In genomic region chr13:4281471-4282412, GRCm38 (mm10) we compare ENCODE assay signal across 9 mouse cellular contexts. TPM values are rescaled to one million over a fixed set of nuclear protein-coding genes. Genes with fewer than 3 reads are reported as not detected.
DNase-seq lines count a peak whose midpoint lies in the region; ATAC-seq and TF ChIP-seq lines count a peak whose summit lies in the region.
"Had no signal": no experiment of that assay in that cellular context is flagged by ENCODE, and none has a peak within 500 bp of the region (broad histone marks: within the 10 kb centered on the region; RNA-seq: fewer than 3 reads in every experiment).

No protein-coding gene starts in this region.

- no peaks in the 10 kb centered on the region for H3K36me3 ChIP-seq in forebrain, embryonic 15.5 days
- no peaks in the 10 kb centered on the region for H3K36me3 ChIP-seq in lung, postnatal 0 days (ENCODE audit: insufficient read depth, low read length)

- H3K27me3 ChIP-seq in forebrain, embryonic 15.5 days: no peaks in the 10 kb centered on the region
- no peaks in the 10 kb centered on the region for H3K27me3 ChIP-seq in lung, postnatal 0 days (replicated peaks; ENCODE audit: insufficient read depth, low read length)

- no peak overlapping the region for H3K4me2 ChIP-seq in forebrain, embryonic 15.5 days (replicated peaks)
- H3K4me2 ChIP-seq in lung, postnatal 0 days (replicated peaks; ENCODE audit: low read depth, low read length): no peak overlapping the region

- peak; percentile 38 for DNase-seq in left cerebral cortex, adult 2 months (ENCODE audit: extremely low spot score in 1 of 2, low spot score in 2 of 2)
- DNase-seq in left cerebral cortex, adult 8-10 months (ENCODE audit: low spot score in 2 of 2): no peak
- DNase-seq in NIH3T3 (ENCODE audit: low read depth): peak; percentile 65
- DNase-seq in kidney, adult 9 months: peak; percentile 78
- DNase-seq in lung, postnatal 0 days (ENCODE audit: low spot score): peak; percentile 67
- DNase-seq in right cerebral cortex, postnatal 10 days (ENCODE audit: low spot score in 2 of 2): peak; percentile 42 to 60
- no peak for DNase-seq in spleen, adult 18-20 months

- no peak overlapping the region for H3K4me3 ChIP-seq in left cerebral cortex, adult 2 months
- H3K4me3 ChIP-seq in forebrain, embryonic 15.5 days: no peak overlapping the region
- no peak overlapping the region for H3K4me3 ChIP-seq in lung, postnatal 0 days (ENCODE audit: low read depth, low read length)

- peak; percentile 63 for ATAC-seq in forebrain, embryonic 15.5 days (replicated peaks)
- ATAC-seq in lung, postnatal 0 days: no peak

- peak; percentile 74 for TF ChIP-seq CTCF in left cerebral cortex, adult 2 months (IDR thresholded peaks at IDR 0.05)
- peak; percentile 75 for TF ChIP-seq CTCF in lung, postnatal 0 days (IDR thresholded peaks at IDR 0.05)

- H3K4me1 ChIP-seq in forebrain, embryonic 15.5 days: no peaks in the 10 kb centered on the region
- H3K4me1 ChIP-seq in lung, postnatal 0 days (ENCODE audit: insufficient read depth, low read depth, low read length): no peaks in the 10 kb centered on the region

- intact Hi-C loops in left cerebral cortex, adult 2 months (cut with DNase I): loop anchor here (1.0 to 10.0 kb wide), 5 partner anchors 94 to 333 kb away; no protein-coding TSS in a partner anchor

- H3K27ac ChIP-seq in left cerebral cortex, adult 2 months: no peak overlapping the region
- no peak overlapping the region for H3K27ac ChIP-seq in forebrain, embryonic 15.5 days (replicated peaks)
- no peak overlapping the region for H3K27ac ChIP-seq in lung, postnatal 0 days (ENCODE audit: low read length)

- no peaks in the 10 kb centered on the region for H3K9me3 ChIP-seq in forebrain, embryonic 15.5 days
- H3K9me3 ChIP-seq in lung, postnatal 0 days (ENCODE audit: low read length): no peaks in the 10 kb centered on the region

- TF ChIP-seq EP300 in lung, postnatal 0 days (IDR thresholded peaks at IDR 0.05): no peak

- 35% methylated on average over 7 of the region's 7 CpGs for WGBS in forebrain, embryonic 15.5 days
- WGBS in lung, postnatal 0 days: 29% methylated on average over 7 of the region's 7 CpGs

- H3K9ac ChIP-seq in forebrain, embryonic 15.5 days (replicated peaks): no peak overlapping the region
- no peak overlapping the region for H3K9ac ChIP-seq in lung, postnatal 0 days (replicated peaks; ENCODE audit: low read depth)

RNA-seq across cellular contexts. Expression of gene Akr1c12, which starts 2.5 kb away (rescaled TPM):
- not detected for total RNA-seq in left cerebral cortex, adult 2 months (2021)
- total RNA-seq in left cerebral cortex, adult 8-10 months (2022): not detected
- 0.15 and 0.32 TPM in 2 replicates for polyA plus RNA-seq in forebrain, embryonic 15.5 days (2015; fragmentation: Nextera tagmentation; extraction: Ambion mirVana)
- 0.87 and 1.2 TPM in 2 replicates for polyA plus RNA-seq in lung, postnatal 0 days (2015; fragmentation: Nextera tagmentation; extraction: Ambion mirVana)
- total RNA-seq: layer of hippocampus, adult 8-10 months had no signal

RNA-seq across cellular contexts. Expression of gene Akr1c19, which starts 53.2 kb away (rescaled TPM):
- total RNA-seq in left cerebral cortex, adult 2 months (2021): not detected
- total RNA-seq in left cerebral cortex, adult 8-10 months (2022): not detected
- 5.4 and 7.1 TPM in 2 replicates for polyA plus RNA-seq in forebrain, embryonic 15.5 days (2015; fragmentation: Nextera tagmentation; extraction: Ambion mirVana)
- 13.9 and 15.0 TPM in 2 replicates for polyA plus RNA-seq in lung, postnatal 0 days (2015; fragmentation: Nextera tagmentation; extraction: Ambion mirVana)
- total RNA-seq: layer of hippocampus, adult 8-10 months had no signal

Comparison
In these comparisons a context has a peak if more than half of its experiments do, and no peak if none do; other contexts are left out.
1. DNase-seq: peak in left cerebral cortex, adult 2 months (2 of 2), NIH3T3 (single experiment), kidney, adult 9 months (single experiment), lung, postnatal 0 days (single experiment) and right cerebral cortex, postnatal 10 days (2 of 2); none in left cerebral cortex, adult 8-10 months (0 of 2) and spleen, adult 18-20 months (0 of 2).